In genomic region chr14:25366009-25366408, GRCm38 (mm10) we compare ENCODE assay signal across 12 mouse cellular contexts.
DNase-seq lines count a peak whose midpoint lies in the region.
"Had no signal": no experiment of that assay in that cellular context is flagged by ENCODE, and none has a peak within 500 bp of the region (broad histone marks: within the 10 kb centered on the region; RNA-seq: fewer than 3 reads in every experiment).

No protein-coding gene starts in this region.

- H3K27me3 ChIP-seq in heart, embryonic 10.5 days (ENCODE audit: insufficient read depth, poor library complexity, severe bottlenecking), result no peaks in the 10 kb centered on the region; the same call in 1 of the 2 replicates
- H3K27me3 ChIP-seq: midbrain, embryonic 13.5 days had no signal

- no peak overlapping the region for H3K4me3 ChIP-seq in heart, embryonic 10.5 days
- H3K4me3 ChIP-seq: midbrain, embryonic 13.5 days had no signal

- DNase-seq in adrenal gland, postnatal 14 days, result peak; percentile 54
- no peak for DNase-seq in adrenal gland, postnatal 4 days (ENCODE audit: low spot score in 2 of 2)
- no peak for DNase-seq in heart, embryonic 10.5 days (ENCODE audit: low spot score)
- DNase-seq in heart, adult 9 months (ENCODE audit: low spot score in 2 of 2), result no peak
- peak; percentile 29 for DNase-seq in lung, postnatal 10 days
- no peak for DNase-seq in lung, adult 18-20 months
- DNase-seq in right cerebral cortex, postnatal 14 days, result peak; percentile 30
- DNase-seq in gastrocnemius, postnatal 14 days, result no peak
- DNase-seq: embryo, embryonic 11 days had no signal

- H3K9me3 ChIP-seq in heart, embryonic 10.5 days, result no peaks in the 10 kb centered on the region
- H3K9me3 ChIP-seq: midbrain, embryonic 13.5 days had no signal

- peak overlapping the region; percentile 57 for H3K27ac ChIP-seq in heart, embryonic 10.5 days
- H3K27ac ChIP-seq: liver, embryonic 14.5 days; midbrain, embryonic 13.5 days had no signal

- peaks cover 38% of the 10 kb centered on the region for H3K4me1 ChIP-seq in heart, embryonic 10.5 days

- intact Hi-C loops in gastrocnemius, postnatal 14 days (cut with DNase I; ENCODE audit: low total_unique reads), result no loop called here

- peaks cover 10% of the 10 kb centered on the region; the same call in 1 of the 2 replicates for H3K36me3 ChIP-seq in heart, embryonic 10.5 days
- H3K36me3 ChIP-seq: G1E had no signal

- WGBS in heart, embryonic 10.5 days, result 63% methylated on average over 5 of the region's 5 CpGs

Comparison
In these comparisons a context has a peak if more than half of its experiments do, and no peak if none do; other contexts are left out.
1. DNase-seq: peak in adrenal gland, postnatal 14 days (single experiment), lung, postnatal 10 days (single experiment) and right cerebral cortex, postnatal 14 days (single experiment); none in adrenal gland, postnatal 4 days (0 of 2), heart, embryonic 10.5 days (single experiment), heart, adult 9 months (0 of 2), lung, adult 18-20 months (0 of 2) and gastrocnemius, postnatal 14 days (single experiment).